Mouse (Mus musculus) hindbrain, embryonic 15.5 days (tissue): ENCODE data around the gene Adk. TPM values are rescaled to one million over a fixed set of nuclear protein-coding genes. Genes with fewer than 3 reads are reported as not detected.

Experiments used
- ATAC-seq: fragments of 200-750 bp; cut with Nextera tagmentation; 2 replicates; pipeline ENCODE4 v1.8.0; 2017; ENCODE audit warnings: low read depth, moderate number of reproducible peaks, moderate TSS enrichment; ENCODE audit not compliant: low FRiP score
- H3K27ac ChIP-seq: fragments of 300-500 bp; sonication (generic); replicated peaks from 2 replicates; pipeline ENCODE4 v1.5.1; 2015; ENCODE audit warnings: mild to moderate bottlenecking, inconsistent platforms
- H3K27me3 ChIP-seq: fragments of 300-500 bp; sonication (generic); 2 replicates; pipeline ENCODE4 v1.6.1; 2015; ENCODE audit warnings: control low read depth, inconsistent platforms
- H3K36me3 ChIP-seq: fragments of 300-500 bp; sonication (generic); 2 replicates; pipeline ENCODE4 v1.6.1; 2015; ENCODE audit warnings: control low read depth, inconsistent platforms
- H3K4me1 ChIP-seq: fragments of 300-500 bp; sonication (generic); replicated peaks from 2 replicates; pipeline ENCODE4 v1.6.1; 2015; ENCODE audit warnings: control low read depth, inconsistent platforms
- H3K4me2 ChIP-seq: fragments of 300-500 bp; sonication (generic); 2 replicates; pipeline ENCODE4 v1.6.1; 2015; ENCODE audit warnings: moderate library complexity, mild to moderate bottlenecking, inconsistent platforms
- H3K4me3 ChIP-seq: fragments of 300-500 bp; sonication (generic); 2 replicates; pipeline ENCODE4 v1.5.1; 2015; ENCODE audit warnings: mild to moderate bottlenecking, inconsistent platforms
- H3K9ac ChIP-seq: fragments of 300-500 bp; sonication (generic); 2 replicates; pipeline ENCODE4 v1.6.1; 2015; ENCODE audit warnings: inconsistent platforms
- H3K9me3 ChIP-seq: fragments of 300-500 bp; sonication (generic); 2 replicates; pipeline ENCODE4 v1.6.1; 2016; ENCODE audit warnings: control low read depth, inconsistent platforms
- WGBS: fragments of 180-500 bp; shearing (Covaris S2); methylation state at CpG from one replicate; pipeline ENCODE4 v1.1.7; 2015; 5-methylcytosine and 5-hydroxymethylcytosine counted together
- polyA plus RNA-seq: library from polyadenylated mRNA; unstranded; fragments of >200 nt; fragmentation: Nextera tagmentation; extraction: Ambion mirVana; gene quantifications from 2 replicates; pipeline ENCODE4 v1.2.1, GENCODE M21; 2015

The Adk gene
- polyA plus RNA-seq, 1 experiment from 2014 or later: 40.4 TPM

DNA sequence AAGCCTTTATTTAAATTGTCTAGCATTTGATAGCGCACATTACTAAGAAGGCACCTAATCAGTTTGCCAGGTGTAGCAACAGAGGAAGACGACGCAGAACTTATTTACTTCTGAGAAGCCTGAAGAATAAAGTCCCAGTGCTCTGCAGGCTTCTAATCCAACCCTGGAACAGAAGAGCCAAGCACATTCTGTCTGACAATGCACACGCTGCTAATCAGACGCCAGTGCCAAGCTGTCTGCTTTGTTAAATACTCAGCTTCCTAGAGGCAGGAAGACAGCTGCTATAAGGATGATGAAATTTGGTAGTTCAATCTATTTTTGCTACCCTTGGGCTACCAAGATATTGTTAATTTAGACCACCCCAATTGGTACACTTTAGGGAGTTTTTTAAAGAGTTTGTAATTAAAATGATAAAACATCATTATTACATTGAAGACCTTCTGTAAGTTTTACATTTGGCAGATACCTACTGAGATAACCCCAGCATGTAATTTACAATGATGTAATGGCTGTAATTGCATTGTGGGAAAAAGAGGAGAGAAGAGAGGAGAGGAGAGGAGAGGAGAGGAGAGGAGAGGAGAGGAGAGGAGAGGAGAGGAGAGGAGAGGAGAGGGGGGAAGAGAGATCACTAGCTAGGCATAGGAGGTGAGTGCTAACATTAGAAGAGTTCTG is 201.1 kb downstream of the Adk start:
- Histone ChIP-seq H3K4me1 (peaks cover 23% of the 10 kb centered on the region), H3K36me3 (no peaks in the 10 kb centered on the region), H3K4me3 (no peak overlapping the region), H3K27ac (peak overlapping the region; percentile 83), H3K9ac (no peak overlapping the region), H3K9me3 (no peaks in the 10 kb centered on the region), H3K4me2 (peak overlapping the region; percentile 28; the same call in 1 of the 2 replicates), H3K27me3 (no peaks in the 10 kb centered on the region)
- WGBS: 13% methylated on average over 5 of the region's 5 CpGs
- ATAC-seq: peak; percentile 77

DNA sequence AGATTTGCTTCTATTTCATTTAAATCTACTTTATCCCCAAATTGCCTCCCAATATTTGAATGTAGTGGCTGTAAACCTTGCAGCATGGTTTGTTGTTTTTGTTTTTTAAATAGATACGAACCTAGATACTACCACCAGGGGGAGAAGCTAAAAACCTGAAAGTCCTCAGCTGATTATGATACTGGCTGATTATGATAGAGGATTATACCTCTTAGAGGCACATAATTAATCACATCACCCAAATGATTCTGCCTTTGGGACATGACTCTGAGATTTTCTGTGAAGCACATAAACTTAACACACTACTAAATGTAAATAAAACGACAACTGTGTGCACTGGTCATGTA is 201.6 kb downstream of the Adk start:
- 30% methylated on average over 2 of the region's 2 CpGs for WGBS
- Histone ChIP-seq H3K27ac (peak overlapping the region; percentile 83), H3K4me1 (peaks cover 23% of the 10 kb centered on the region), H3K9me3 (no peaks in the 10 kb centered on the region), H3K9ac (no peak overlapping the region), H3K27me3 (no peaks in the 10 kb centered on the region), H3K4me3 (no peak overlapping the region), H3K36me3 (no peaks in the 10 kb centered on the region), H3K4me2 (no peak overlapping the region)
- peak; percentile 29 for ATAC-seq

GRCm38 (mm10) chr14:21268229-21268628 is 215.9 kb downstream of the Adk start:
- H3K9ac ChIP-seq: no peak overlapping the region
- no peaks in the 10 kb centered on the region for H3K9me3 ChIP-seq
- WGBS: 94% methylated on average over 8 of the region's 8 CpGs
- H3K4me2 ChIP-seq: no peak overlapping the region
- no peaks in the 10 kb centered on the region for H3K27me3 ChIP-seq
- H3K36me3 ChIP-seq: no peaks in the 10 kb centered on the region
- 0 out of 2 replicates have a peak, but pooled peaks cover 3% of the 10 kb centered on the region for H3K4me1 ChIP-seq
- no peak for ATAC-seq
- no peak overlapping the region for H3K4me3 ChIP-seq
- no peak overlapping the region for H3K27ac ChIP-seq

DNA sequence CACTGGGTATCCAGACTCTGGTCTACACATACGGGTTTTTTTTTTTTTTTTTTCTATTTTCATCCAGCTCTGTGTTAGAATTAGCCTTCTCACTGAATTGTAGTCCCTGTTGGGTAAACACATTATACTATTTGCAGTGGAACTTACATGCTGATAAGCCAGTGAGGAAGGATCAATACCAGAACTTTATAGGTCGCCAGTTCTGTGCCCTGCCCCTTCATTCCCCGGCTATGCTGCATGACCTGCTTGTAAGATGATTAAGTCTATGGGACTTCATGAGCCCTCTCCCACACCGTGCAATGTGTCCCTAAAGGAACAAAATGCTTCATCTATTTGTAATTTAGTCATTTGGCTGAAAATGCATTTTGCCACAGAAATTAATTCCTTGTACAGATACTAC is 219.1 kb downstream of the Adk start:
- H3K9ac ChIP-seq: no peak overlapping the region
- no peaks in the 10 kb centered on the region for H3K9me3 ChIP-seq
- no peak for ATAC-seq
- H3K27me3 ChIP-seq: no peaks in the 10 kb centered on the region
- WGBS: 63% methylated on average over 4 of the region's 4 CpGs
- H3K4me1 ChIP-seq: 0 out of 2 replicates have a peak, but pooled peaks cover 3% of the 10 kb centered on the region
- no peaks in the 10 kb centered on the region for H3K36me3 ChIP-seq
- H3K27ac ChIP-seq: no peak overlapping the region
- H3K4me3 ChIP-seq: no peak overlapping the region
- no peak overlapping the region for H3K4me2 ChIP-seq

- Histone ChIP-seq H3K4me3 (no peak overlapping the region), H3K36me3 (no peaks in the 10 kb centered on the region), H3K9me3 (no peaks in the 10 kb centered on the region), H3K27ac (no peak overlapping the region), H3K4me2 (no peak overlapping the region), H3K27me3 (no peaks in the 10 kb centered on the region), H3K9ac (no peak overlapping the region), H3K4me1 (0 out of 2 replicates have a peak, but pooled peaks cover 3% of the 10 kb centered on the region)
- WGBS: 96% methylated on average over 1 of the region's 1 CpGs
- no peak for ATAC-seq
Measured at GRCm38 (mm10) chr14:21275786-21276185, 223.4 kb downstream of the Adk start.

DNA sequence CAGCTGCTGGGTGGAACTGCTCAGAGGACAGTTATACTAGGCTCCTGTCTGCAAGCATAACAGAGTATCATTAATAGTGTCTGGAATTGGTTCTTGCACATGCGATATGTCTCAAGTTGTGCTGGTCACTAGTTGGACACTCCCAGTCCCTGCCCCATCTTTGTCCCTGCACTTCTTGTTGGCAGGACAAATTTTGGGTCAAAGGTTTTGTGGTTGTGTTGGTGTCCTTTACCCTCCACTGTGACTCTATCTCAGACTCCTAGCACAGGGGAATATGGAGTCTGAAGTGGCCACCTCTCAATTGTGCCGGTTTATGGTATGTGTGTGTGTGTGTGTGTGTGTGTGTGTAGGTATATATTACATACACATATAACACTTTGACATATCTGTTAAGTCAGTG is 225.9 kb downstream of the Adk start:
- Histone ChIP-seq H3K9me3 (no peaks in the 10 kb centered on the region), H3K9ac (no peak overlapping the region), H3K4me1 (no peaks in the 10 kb centered on the region), H3K27me3 (no peaks in the 10 kb centered on the region), H3K4me2 (no peak overlapping the region), H3K4me3 (no peak overlapping the region), H3K36me3 (no peaks in the 10 kb centered on the region), H3K27ac (no peak overlapping the region)
- no peak for ATAC-seq
- WGBS: 90% methylated on average over 2 of the region's 2 CpGs

GRCm38 (mm10) chr14:21278907-21279535 is 226.6 kb downstream of the Adk start:
- no peaks in the 10 kb centered on the region for H3K27me3 ChIP-seq
- no peak overlapping the region for H3K4me2 ChIP-seq
- no peak overlapping the region for H3K27ac ChIP-seq
- no peaks in the 10 kb centered on the region for H3K36me3 ChIP-seq
- no peaks in the 10 kb centered on the region for H3K4me1 ChIP-seq
- H3K9ac ChIP-seq: no peak overlapping the region
- ATAC-seq: no peak
- H3K4me3 ChIP-seq: no peak overlapping the region
- no peaks in the 10 kb centered on the region for H3K9me3 ChIP-seq
- WGBS: 55% methylated on average over 6 of the region's 6 CpGs

- H3K36me3 ChIP-seq: no peaks in the 10 kb centered on the region
- ATAC-seq: no peak
- no peak overlapping the region for H3K9ac ChIP-seq
- no peaks in the 10 kb centered on the region for H3K27me3 ChIP-seq
- no peak overlapping the region for H3K4me2 ChIP-seq
- H3K4me1 ChIP-seq: no peaks in the 10 kb centered on the region
- H3K9me3 ChIP-seq: no peaks in the 10 kb centered on the region
- WGBS: 80% methylated on average over 3 of the region's 3 CpGs
- no peak overlapping the region for H3K27ac ChIP-seq
- no peak overlapping the region for H3K4me3 ChIP-seq
Measured at GRCm38 (mm10) chr14:21280451-21280850, 228.1 kb downstream of the Adk start.

GRCm38 (mm10) chr14:21281506-21281905 is 229.1 kb downstream of the Adk start:
- Histone ChIP-seq H3K4me3 (no peak overlapping the region), H3K27me3 (no peaks in the 10 kb centered on the region), H3K9me3 (no peaks in the 10 kb centered on the region), H3K36me3 (no peaks in the 10 kb centered on the region), H3K4me1 (no peaks in the 10 kb centered on the region), H3K4me2 (no peak overlapping the region), H3K27ac (no peak overlapping the region), H3K9ac (no peak overlapping the region)
- no peak for ATAC-seq
- 67% methylated on average over 4 of the region's 4 CpGs for WGBS

- Histone ChIP-seq H3K27ac (no peak overlapping the region), H3K4me3 (no peak overlapping the region), H3K36me3 (no peaks in the 10 kb centered on the region), H3K4me2 (no peak overlapping the region), H3K27me3 (no peaks in the 10 kb centered on the region), H3K9me3 (no peaks in the 10 kb centered on the region), H3K9ac (no peak overlapping the region), H3K4me1 (no peaks in the 10 kb centered on the region)
- no peak for ATAC-seq
- 64% methylated on average over 7 of the region's 7 CpGs for WGBS
Measured at GRCm38 (mm10) chr14:21284116-21284515, 231.7 kb downstream of the Adk start.

GRCm38 (mm10) chr14:21284847-21285246 is 232.5 kb downstream of the Adk start:
- H3K27me3 ChIP-seq: no peaks in the 10 kb centered on the region
- H3K9me3 ChIP-seq: no peaks in the 10 kb centered on the region
- no peak for ATAC-seq
- H3K27ac ChIP-seq: no peak overlapping the region
- no peaks in the 10 kb centered on the region for H3K36me3 ChIP-seq
- WGBS: 91% methylated on average over 5 of the region's 5 CpGs
- no peaks in the 10 kb centered on the region for H3K4me1 ChIP-seq
- H3K4me3 ChIP-seq: no peak overlapping the region
- H3K4me2 ChIP-seq: no peak overlapping the region
- no peak overlapping the region for H3K9ac ChIP-seq

GRCm38 (mm10) chr14:21286274-21286673 is 233.9 kb downstream of the Adk start:
- no peak overlapping the region for H3K27ac ChIP-seq
- no peak for ATAC-seq
- no peaks in the 10 kb centered on the region for H3K36me3 ChIP-seq
- H3K9ac ChIP-seq: no peak overlapping the region
- no peaks in the 10 kb centered on the region for H3K9me3 ChIP-seq
- no peaks in the 10 kb centered on the region for H3K27me3 ChIP-seq
- H3K4me1 ChIP-seq: no peaks in the 10 kb centered on the region
- H3K4me3 ChIP-seq: no peak overlapping the region
- H3K4me2 ChIP-seq: no peak overlapping the region
- 66% methylated on average over 7 of the region's 7 CpGs for WGBS
